Mouse (Mus musculus) limb, embryonic 14.5 days (tissue): ENCODE measurements around the gene Fam169a. TPM values are rescaled to one million over a fixed set of nuclear protein-coding genes. Genes with fewer than 3 reads are reported as not detected.

Source experiments
- ATAC-seq: fragments of 200-750 bp; cut with Nextera tagmentation; 2 replicates; pipeline ENCODE4 v1.8.0; 2017; ENCODE audit warnings: low read depth, moderate number of reproducible peaks, moderate TSS enrichment; ENCODE audit not compliant: low FRiP score
- DNase-seq: peaks from one replicate; pipeline ENCODE4 v3.0.0-alpha.2; 2015; ENCODE audit warnings: low spot score
- H3K27ac ChIP-seq: fragments of 300-500 bp; sonication (generic); replicated peaks from 2 replicates; pipeline ENCODE4 v1.5.1; 2014; ENCODE audit warnings: low read depth, mild to moderate bottlenecking, low read length, moderate library complexity, mixed read lengths
- H3K27me3 ChIP-seq: fragments of 300-500 bp; sonication (generic); 2 replicates; pipeline ENCODE4 v1.6.1; 2014; ENCODE audit warnings: low read length, mixed read lengths; ENCODE audit not compliant: control insufficient read depth, insufficient read depth
- H3K36me3 ChIP-seq: fragments of 300-500 bp; sonication (generic); 2 replicates; pipeline ENCODE4 v1.6.1; 2014; ENCODE audit warnings: mild to moderate bottlenecking, low read length, moderate library complexity, mixed read lengths; ENCODE audit not compliant: control insufficient read depth, insufficient read depth
- H3K4me1 ChIP-seq: fragments of 300-500 bp; sonication (generic); 2 replicates; pipeline ENCODE4 v1.6.1; 2014; ENCODE audit warnings: antibody characterized with exemption, low read length, mixed read lengths; ENCODE audit not compliant: control insufficient read depth, insufficient read depth
- H3K4me2 ChIP-seq: fragments of 300-500 bp; sonication (generic); replicated peaks from 2 replicates; pipeline ENCODE4 v1.6.1; 2014; ENCODE audit warnings: low read depth, mild to moderate bottlenecking, low read length, moderate library complexity; ENCODE audit not compliant: severe bottlenecking
- H3K4me3 ChIP-seq: fragments of 300-500 bp; sonication (generic); replicated peaks from 2 replicates; pipeline ENCODE4 v1.5.1; 2014; ENCODE audit warnings: low read length
- H3K9ac ChIP-seq: fragments of 300-500 bp; sonication (generic); 2 replicates; pipeline ENCODE4 v1.6.1; 2014; ENCODE audit warnings: mild to moderate bottlenecking, low read depth, low read length, moderate library complexity; ENCODE audit not compliant: severe bottlenecking
- H3K9me3 ChIP-seq: fragments of 300-500 bp; sonication (generic); 2 replicates; pipeline ENCODE4 v1.6.1; 2016; ENCODE audit warnings: low read length; ENCODE audit not compliant: control insufficient read depth
- POLR2A ChIP-seq: fragments of 200-500 bp; IDR thresholded peaks from 2 replicates; pipeline ENCODE4 v1.8.0; 2012; ENCODE audit warnings: inconsistent platforms, mild to moderate bottlenecking, moderate library complexity, borderline replicate concordance; ENCODE audit not compliant: insufficient read depth, insufficient read length; ENCODE audit errors: extremely low read depth
- WGBS: fragments of 180-500 bp; shearing (Covaris S2); extraction: QIAGEN DNeasy Blood & Tissue Kit; methylation state at CpG from one replicate; pipeline ENCODE4 v1.1.7; 2014; 5-methylcytosine and 5-hydroxymethylcytosine counted together
- polyA plus RNA-seq, 2 experiments: library from polyadenylated mRNA; depleted of rRNA in 1 of 2; stranded (reverse) in 1 of 2; unstranded in 1 of 2; fragments of >200 nt; fragmentation: Nextera tagmentation in 1 of 2; extraction: Ambion mirVana in 1 of 2; gene quantifications; 2 replicates each; pipeline versions ENCODE4 v1.2.1 to v1.2.3; 2012 to 2014

The Fam169a gene
- polyA plus RNA-seq, 2 experiments = 1.7 to 2.8 TPM

- Histone ChIP-seq H3K4me1 (no peaks in the 10 kb centered on the region), H3K9me3 (no peaks in the 10 kb centered on the region), H3K27ac (no peak within 1 kb of the TSS), H3K36me3 (no peaks in the 10 kb centered on the region), H3K27me3 (no peaks in the 10 kb centered on the region), H3K4me3 (no peak within 1 kb of the TSS), H3K4me2 (no peak within 1 kb of the TSS), H3K9ac (no peak within 1 kb of the TSS)
- no peak for TF ChIP-seq POLR2A
- ATAC-seq (no peak), DNase-seq (no peak)
- 78% methylated on average over 2 of the region's 2 CpGs for WGBS
Observed at GRCm38 (mm10) chr13:97034262-97034661, 32.8 kb upstream of the Fam169a start, which contains the start of gene 1700029F12Rik. 1700029F12Rik (minus strand) TSS chr13:97034362.

- Histone ChIP-seq H3K36me3 (no peaks in the 10 kb centered on the region), H3K9ac (no peak overlapping the region), H3K4me3 (no peak overlapping the region), H3K4me1 (no peaks in the 10 kb centered on the region), H3K27ac (no peak overlapping the region), H3K4me2 (no peak overlapping the region), H3K27me3 (no peaks in the 10 kb centered on the region), H3K9me3 (no peaks in the 10 kb centered on the region)
- ATAC-seq (no peak), DNase-seq (no peak)
- no peak for TF ChIP-seq POLR2A
- 77% methylated on average over 6 of the region's 6 CpGs for WGBS
Observed at GRCm38 (mm10) chr13:97051158-97051557, 15.9 kb upstream of the Fam169a start.

- Histone ChIP-seq H3K4me2 (no peak overlapping the region), H3K27me3 (no peaks in the 10 kb centered on the region), H3K4me1 (no peaks in the 10 kb centered on the region), H3K9me3 (no peaks in the 10 kb centered on the region), H3K36me3 (no peaks in the 10 kb centered on the region), H3K27ac (no peak overlapping the region), H3K4me3 (no peak overlapping the region), H3K9ac (no peak overlapping the region)
- DNase-seq (peak; percentile 83), ATAC-seq (peak; percentile 34; the same call in 1 of the 2 replicates)
- 15% methylated on average over 11 of the region's 11 CpGs for WGBS
- TF ChIP-seq POLR2A = no peak
Observed at GRCm38 (mm10) chr13:97052667-97053066, 14.4 kb upstream of the Fam169a start.

- Histone ChIP-seq H3K9me3 (no peaks in the 10 kb centered on the region), H3K4me2 (no peak overlapping the region), H3K27me3 (no peaks in the 10 kb centered on the region), H3K9ac (no peak overlapping the region), H3K4me3 (no peak overlapping the region), H3K36me3 (no peaks in the 10 kb centered on the region), H3K4me1 (no peaks in the 10 kb centered on the region), H3K27ac (no peak overlapping the region)
- ATAC-seq (no peak), DNase-seq (no peak)
- no peak for TF ChIP-seq POLR2A
- 79% methylated on average over 8 of the region's 8 CpGs for WGBS
Observed at GRCm38 (mm10) chr13:97053844-97054243, 13.2 kb upstream of the Fam169a start.

- H3K36me3 ChIP-seq = no peaks in the 10 kb centered on the region
- 40% methylated on average over 4 of the region's 4 CpGs for WGBS
- no peak overlapping the region for H3K9ac ChIP-seq
Observed at GRCm38 (mm10) chr13:97057817-97058216, 9.3 kb upstream of the Fam169a start.

GRCm38 (mm10) chr13:97059746-97060145, 7.3 kb upstream of the Fam169a start:
- DNase-seq (no peak), ATAC-seq (no peak)
- no peak overlapping the region for H3K4me3 ChIP-seq
- H3K36me3 ChIP-seq = no peaks in the 10 kb centered on the region
- peaks cover 2% of the 10 kb centered on the region; the same call in 1 of the 2 replicates for H3K4me1 ChIP-seq
- no peaks in the 10 kb centered on the region for H3K9me3 ChIP-seq
- H3K4me2 ChIP-seq = no peak overlapping the region
- no peak overlapping the region for H3K27ac ChIP-seq
- no peak overlapping the region for H3K9ac ChIP-seq
- 93% methylated on average over 6 of the region's 6 CpGs for WGBS
- TF ChIP-seq POLR2A = no peak
- H3K27me3 ChIP-seq = no peaks in the 10 kb centered on the region

More at GRCm38 (mm10) chr13:97057817-97058216, 9.3 kb upstream of the Fam169a start:
- DNase-seq = no peak
- Histone ChIP-seq H3K9me3 (no peaks in the 10 kb centered on the region), H3K4me3 (no peak overlapping the region), H3K27me3 (no peaks in the 10 kb centered on the region), H3K4me2 (no peak overlapping the region), H3K27ac (no peak overlapping the region), H3K4me1 (0 out of 2 replicates have a peak, but pooled peaks cover 2% of the 10 kb centered on the region)
- ATAC-seq = no peak
- no peak for TF ChIP-seq POLR2A
